Mouse (Mus musculus): ENCODE measurements at regions not wholly inside any gene's neighbourhood (a gene's known extent, or its start where the extent isn't known, plus 50 kb on each side); places are given as distances from the start of the nearest gene placed in this dataset.

DNA sequence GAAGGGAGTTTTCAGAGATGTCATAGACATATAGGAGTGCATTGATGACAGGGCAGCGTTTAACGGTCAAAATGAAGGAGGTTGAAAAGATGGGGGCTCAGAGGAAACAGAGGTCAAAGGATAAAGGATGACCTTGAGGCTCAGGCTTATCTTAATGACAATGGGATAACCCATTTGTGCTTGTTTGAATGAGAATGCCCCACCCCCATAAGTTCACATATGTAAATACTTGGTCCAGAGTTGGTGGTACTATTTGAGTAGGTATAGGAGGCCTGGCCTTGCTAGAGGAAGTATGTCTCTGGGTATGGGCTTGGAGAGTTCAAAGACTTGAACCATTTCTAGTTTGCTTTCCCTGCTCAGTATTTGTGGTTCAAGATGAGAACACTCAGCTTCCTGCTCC is 237.4 kb upstream of the Fbxl7 start:
- DNase-seq (ENCODE audit: low spot score) = no peak

DNA sequence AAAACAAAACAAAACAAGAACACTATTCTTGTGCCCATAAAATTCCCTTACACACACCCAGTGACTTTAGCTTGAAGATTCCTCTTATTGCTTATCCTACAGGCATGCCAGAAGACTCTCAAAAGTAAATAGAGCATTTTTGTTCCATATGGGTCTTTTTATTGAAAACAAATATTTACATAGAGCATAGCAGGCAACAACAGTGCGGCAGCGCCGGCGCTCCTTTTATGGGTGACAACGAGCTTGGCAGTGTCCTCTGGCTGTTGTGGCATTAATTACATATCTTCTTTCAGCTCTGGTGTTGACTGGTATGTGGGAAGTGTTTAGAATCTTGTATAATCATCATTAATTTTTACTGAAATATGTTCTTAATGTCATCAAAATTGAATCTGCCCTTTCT is 242.2 kb upstream of the Fbxl7 start:
- DNase-seq (ENCODE audit: low spot score) = no peak

DNA sequence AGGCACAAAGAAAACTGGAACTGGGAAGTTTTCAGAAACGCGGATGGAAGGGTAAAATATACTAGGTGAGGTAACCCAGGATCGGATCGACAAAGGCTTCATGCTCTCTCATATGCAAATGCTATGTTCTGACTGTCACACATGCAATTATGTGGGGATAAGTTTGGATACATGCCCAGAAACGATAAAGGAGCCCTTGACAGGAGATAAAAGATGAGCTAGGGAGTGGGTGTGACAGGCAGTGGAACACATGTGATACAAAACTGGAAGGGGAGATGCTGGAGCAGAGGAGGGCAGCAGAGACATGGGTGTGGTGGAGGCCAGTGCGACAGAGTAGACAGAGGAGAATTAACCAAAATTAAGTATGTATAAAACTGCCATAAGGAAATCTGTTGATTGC is 250.5 kb upstream of the Fbxl7 start:
- DNase-seq (ENCODE audit: low spot score) = no peak

DNA sequence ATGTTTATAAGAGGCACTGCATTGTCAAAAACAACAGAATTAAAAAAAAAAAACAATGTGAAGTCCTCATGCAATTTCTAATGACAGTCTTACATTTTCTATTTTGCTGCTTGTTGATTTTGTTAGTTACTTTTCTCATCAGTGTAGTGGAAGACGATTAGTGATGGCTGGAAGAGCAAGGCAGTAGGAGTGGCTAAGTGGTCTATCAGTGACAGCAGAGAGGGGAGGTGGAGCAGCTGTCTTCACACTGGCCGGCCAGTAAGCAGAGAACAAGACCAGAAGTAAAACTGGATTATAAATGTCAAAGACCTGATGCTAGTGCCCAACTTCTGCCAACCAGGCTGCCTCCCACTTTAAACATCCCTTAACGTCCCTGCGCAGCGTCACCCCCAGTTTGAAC is 265.6 kb upstream of the Fbxl7 start:
- no peak for DNase-seq (ENCODE audit: low spot score)

DNA sequence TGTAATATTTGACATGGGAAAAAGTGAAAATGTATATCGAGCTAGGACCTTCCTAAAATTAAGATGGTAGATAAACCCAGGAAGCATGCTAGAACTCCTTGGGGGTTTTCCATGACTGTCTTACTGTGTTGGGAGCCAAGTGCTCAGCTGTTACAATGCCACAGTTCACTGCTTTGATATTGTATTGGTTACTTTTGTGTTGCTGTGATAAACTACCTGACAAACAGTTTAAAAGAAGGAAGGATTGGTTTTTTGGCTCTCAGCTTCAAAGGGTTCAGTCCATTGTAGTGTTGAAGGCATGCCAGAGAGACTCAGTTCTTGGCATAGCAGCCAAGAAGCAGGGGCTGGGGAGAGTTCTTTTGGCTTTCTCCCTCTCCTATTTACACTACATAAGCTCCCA is 272.1 kb upstream of the Fbxl7 start:
- no peak for DNase-seq (ENCODE audit: low spot score)

DNA sequence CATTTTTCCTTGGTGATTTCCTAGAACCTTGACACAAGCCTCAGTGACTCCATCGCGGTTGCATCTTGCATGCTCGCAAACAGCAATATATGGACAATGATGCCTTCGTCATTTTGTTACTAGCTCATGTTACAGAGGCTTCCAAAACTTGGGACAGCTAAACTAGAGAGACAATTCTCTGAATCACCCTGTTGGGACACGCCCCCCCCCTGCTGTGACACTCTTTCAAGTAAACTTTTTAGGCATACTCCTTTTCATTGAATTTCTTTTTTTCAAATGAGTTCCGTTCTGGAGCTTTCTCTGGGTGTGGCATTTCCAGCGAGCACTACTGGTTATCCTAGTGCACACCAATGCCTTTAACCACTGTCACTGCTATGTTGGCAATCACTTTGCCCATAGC is 274.5 kb upstream of the Fbxl7 start:
- DNase-seq (ENCODE audit: low spot score) = no peak

DNA sequence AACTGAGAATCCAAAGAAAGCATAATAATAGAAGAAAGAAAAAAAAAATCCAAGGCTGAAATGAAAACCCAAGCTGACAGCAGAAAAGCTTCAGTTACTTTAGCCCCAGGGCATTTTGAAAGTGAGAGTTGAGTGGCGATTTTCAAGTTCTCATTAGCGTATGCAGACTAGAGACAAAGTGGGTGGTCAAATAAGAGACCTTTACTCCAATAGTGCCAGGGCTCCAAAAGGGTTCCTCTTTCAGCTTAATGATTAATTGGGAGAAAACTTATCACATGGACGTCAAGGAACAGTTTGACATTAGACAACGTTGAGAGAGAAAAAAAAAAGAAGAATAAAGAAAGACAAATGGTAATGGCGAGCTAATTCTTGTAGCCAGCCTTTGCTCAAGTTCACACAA is 278.1 kb upstream of the Fbxl7 start:
- no peak for DNase-seq (ENCODE audit: low spot score)

DNA sequence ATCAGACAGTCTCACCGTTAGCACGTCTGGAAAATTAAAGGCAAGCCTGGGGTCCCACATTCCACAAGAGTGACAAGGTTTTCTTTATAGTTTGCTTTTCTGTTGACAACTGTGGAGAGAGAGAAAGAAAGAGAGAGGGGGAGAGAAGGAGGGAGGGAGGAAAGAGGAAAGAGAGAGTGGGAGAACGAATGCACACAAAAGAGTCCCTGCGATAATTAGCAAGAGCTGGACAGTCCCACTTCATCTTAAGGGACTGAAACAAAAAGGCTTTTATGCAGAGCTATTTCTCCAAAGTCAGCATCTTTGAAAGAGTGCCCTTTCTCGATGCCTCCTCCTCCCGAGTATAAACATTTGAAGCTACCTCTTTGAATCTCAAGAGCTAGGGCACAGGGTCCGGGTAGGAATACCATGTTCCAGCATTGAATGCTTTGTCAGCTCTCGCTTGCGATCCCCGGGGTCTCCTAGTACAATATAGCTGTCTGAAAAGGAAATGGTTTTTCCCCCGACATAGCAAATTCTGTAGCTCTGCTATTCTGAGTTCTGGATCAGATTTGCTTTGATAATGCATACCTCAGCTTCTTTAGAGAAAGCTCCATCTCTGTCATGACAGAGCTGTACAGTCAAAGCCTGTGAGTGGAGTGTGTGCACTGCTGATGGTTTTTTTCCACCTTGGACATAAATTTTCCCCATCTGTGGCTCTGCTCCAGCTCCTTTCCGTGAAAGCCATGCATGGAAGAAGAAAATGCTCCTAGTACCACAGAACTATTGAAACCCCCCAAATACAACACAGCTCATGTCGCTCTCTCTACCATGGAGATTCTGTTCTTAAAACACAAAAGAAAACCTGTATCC is 282.9 kb upstream of the Fbxl7 start:
- DNase-seq (ENCODE audit: low spot score) = no peak

DNA sequence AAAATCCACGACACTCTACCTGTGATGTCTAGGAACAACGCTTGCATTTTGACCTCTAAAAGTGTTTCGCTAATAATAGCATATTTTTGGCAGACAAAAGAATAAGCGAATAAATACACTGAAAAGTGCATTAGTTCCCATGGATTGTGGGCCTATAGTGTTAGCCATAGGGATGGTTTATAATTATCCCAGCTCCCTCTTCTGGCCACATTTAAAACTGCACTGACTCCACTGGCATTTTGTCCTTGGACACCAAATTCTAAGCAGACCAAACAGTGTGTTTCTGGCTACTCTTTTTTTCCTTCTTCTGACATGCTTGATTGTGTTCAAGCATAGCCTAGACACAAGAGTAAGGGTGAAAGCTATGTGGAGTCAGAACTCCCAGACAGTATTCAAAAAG is 276.8 kb upstream of the Ank start:
- no peak for DNase-seq (ENCODE audit: low spot score)

DNA sequence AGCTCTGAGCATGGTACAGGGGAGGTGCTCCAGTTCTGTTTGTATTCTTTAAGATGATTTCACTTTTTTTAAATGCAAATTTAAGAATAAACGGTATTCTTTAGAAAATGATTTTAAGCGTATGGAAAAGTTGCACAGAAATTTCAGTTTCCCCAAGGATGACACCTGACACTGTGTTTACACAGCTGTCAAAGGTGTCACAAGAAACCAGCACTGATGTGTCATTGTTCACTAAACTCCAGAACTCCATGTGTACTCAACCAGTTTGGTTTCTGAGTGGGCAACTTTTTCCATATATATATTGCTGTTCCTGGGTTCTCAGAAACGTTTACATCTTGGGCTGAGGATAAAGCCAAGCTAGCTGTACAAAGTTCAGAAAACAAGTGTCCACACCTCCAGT is 265.0 kb upstream of the Ank start:
- no peak for DNase-seq (ENCODE audit: low spot score)

DNA sequence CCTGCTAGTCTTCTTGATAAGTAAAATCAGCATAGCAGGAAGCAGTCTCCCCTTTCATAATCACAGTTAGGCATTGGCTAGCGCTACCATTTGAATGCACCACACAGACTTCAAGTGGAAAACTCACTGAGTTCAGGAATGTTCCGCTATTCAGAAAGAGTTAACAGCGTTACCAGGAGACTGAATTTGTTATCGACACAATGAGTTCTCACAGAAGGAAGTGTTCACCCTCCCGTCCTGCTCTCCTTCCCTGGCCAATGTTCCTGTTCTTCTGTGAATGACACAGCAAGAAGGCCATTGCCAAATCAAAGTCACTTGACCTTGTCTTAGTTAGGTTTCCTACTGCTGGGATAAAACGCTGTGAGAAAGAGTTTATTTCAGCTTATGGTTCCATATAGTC is 261.6 kb upstream of the Ank start:
- no peak for DNase-seq (ENCODE audit: low spot score)

DNA sequence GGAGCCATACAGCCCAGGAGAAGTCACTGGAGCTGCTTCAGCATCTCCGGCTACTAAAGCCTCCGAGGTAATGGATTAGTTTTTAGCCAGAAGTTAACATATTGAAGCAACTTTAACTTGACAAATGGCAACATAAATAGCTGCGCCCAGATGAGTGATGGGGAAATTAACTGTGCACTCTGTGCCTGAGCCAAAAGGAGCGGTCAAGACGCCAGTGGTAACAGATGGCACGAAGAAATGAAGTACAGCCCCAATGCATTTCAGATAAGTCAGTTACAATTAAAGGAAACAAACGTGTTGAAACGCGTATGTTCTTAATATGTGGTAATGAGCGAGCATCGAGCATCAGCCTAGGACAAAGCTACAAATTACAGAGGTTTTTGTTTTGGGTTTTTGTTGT is 259.0 kb upstream of the Ank start:
- DNase-seq (ENCODE audit: low spot score) = no peak

DNA sequence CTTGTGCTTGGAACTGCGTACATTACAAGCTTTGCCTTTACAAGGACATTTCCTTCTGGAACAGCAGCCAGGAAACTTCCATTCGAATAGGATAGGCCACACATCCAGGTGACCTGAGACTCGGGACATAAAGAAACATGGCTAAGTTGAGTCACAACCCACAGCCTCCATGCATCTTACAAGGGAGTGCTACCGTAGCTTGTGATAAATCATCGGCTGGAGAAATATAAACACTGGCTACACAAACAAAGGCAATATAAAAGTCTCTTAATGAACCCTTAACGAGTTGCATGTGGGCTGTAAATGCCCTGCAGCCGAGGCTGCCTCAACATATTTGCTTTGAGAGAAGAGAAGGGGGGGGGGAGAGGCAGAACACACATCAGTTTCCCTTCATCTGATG is 250.1 kb upstream of the Ank start:
- DNase-seq (ENCODE audit: low spot score) = no peak

DNA sequence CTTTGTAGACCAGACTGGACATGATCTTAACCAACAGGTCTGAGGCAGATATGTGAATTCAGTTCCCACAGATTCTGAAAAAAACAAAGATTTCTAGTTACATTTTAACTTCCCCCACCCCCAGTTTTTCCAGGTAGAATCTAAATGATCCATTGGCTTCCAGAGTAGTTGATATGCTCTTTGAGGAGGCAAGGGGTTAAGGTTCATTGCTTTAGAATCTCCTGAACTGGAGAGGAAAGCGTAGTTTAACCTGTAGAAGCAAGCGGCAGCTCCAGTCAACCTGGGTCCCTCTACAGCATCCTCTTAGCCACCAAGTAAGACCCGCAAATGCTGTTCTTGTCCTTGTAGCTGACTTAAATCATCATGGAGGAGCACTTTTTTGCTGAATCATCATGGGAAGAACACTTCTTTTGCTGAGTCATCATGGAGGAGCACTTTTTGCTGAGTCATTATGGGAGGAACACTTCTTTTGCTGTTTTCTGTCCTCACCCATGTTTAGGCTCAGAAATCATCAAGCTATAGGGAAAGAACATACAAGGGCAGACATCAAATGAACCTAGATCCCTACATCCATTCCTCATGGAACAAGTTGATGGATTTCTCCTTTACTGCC is 247.2 kb upstream of the Ank start:
- no peak for DNase-seq (ENCODE audit: low spot score)

DNA sequence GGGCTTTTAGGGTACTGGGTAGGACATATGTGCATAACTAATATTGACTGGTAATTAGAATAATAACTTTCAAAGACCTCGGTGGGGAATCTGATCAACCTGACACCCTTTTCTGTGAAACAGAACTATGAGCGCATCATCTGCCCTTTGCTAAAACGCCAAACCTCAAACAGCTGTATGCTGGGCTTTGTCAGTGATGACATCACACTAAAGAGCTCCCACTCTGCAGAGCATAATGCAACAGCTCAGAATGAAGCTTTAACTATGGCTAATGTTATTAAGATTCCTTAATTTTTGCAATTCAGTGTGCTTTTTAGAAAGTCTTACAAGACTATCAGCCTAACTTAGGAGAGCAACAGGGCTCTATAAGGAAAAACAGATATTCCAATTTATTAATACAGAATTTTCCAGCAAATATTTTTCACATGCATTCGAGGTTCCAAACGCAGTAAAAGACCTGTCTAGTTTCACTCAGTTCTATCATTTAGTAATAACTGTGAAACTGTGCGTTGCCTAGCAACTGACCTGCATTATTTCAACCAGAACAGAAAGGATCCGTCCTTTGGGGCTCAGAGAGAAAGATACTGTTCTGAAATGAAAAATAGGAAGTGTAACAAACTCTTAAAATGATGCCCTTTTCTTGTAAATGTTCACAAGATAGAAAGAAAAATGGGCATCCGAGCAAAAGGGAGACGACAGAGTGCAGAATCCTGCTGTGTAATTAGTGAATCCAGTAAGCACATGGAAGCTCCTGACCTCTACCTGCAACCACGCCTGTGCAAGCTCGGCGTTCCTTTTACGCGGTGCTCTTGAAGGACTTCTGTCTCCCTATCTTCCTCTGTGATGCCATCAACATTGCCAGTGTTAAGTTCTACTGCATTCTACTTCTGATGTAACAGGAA is 242.6 kb upstream of the Ank start:
- DNase-seq (ENCODE audit: low spot score) = no peak

DNA sequence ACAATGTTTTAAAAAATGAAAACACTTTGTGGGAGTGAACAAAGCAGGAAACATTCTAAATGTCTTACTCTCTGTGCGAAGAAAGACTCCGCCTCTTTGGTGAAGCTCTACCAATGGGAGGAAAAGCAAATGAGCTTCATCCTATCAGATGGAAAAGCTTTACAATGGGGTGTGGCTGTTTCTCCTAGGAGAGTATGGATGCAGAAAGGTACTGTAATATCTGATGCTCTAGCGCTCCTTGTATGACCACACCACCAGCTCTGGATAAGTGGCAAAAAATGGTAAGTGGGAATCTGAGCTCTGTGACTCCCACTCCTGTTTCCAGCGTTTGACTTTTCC is 242.0 kb upstream of the Ank start:
- DNase-seq (ENCODE audit: low spot score) = no peak

DNA sequence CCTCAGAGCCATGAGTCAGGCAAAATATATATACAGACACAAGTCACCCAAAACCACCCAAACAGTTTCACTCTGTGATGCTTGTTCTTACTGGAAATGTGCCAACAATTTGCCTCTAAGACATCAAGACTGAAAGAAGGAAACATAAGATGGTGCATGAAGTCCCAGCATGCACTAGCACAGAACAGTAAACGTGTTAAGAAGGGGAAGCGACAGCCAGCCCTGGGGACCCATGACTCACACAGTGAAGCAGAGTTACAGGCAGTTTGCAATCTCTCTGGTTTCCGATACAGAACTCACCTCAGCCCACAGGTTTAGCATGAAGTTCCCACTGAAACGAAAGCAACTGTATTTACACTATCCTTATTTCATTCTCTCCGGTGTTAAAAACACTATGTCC is 233.7 kb upstream of the Ank start:
- no peak for DNase-seq (ENCODE audit: low spot score)

DNA sequence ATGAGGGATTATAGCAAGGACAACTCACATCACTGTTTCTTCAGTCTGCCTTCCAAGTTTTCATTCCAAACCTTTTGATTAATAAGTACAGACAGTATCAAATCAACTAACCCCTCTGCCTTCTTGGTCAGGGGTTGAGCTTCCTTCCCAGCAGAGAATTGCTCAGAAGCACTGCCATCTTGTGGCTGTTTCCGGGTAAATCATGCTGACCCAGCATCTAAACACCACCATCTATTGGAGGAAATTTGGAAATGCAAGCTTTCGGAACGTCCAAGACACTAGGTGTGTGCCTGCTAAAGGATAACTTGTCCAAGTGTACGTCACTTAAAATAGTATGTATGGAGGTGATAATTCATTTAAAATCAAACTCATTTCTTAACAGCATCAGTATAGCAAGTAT is 231.7 kb upstream of the Ank start:
- no peak for DNase-seq (ENCODE audit: low spot score)

DNA sequence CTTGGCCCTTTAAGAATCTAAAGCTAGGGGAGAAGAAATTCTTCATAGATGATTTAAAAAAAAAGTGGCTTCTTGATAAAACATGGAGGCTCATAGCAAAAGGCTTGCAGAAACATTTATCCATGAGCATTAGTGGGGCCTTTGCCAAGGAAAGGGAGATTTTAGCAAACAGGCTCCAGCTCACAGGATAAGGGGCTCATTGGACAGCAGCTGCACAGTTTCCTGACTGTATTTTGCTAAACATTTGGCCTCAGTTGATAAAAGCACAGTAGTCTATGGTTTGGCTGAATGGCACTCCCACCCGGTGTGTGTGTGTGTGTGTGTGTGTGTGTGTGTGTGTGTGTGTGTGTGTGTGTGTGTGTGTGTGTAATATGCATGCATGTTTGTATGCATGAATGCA is 228.2 kb upstream of the Ank start:
- no peak for DNase-seq (ENCODE audit: low spot score)

DNA sequence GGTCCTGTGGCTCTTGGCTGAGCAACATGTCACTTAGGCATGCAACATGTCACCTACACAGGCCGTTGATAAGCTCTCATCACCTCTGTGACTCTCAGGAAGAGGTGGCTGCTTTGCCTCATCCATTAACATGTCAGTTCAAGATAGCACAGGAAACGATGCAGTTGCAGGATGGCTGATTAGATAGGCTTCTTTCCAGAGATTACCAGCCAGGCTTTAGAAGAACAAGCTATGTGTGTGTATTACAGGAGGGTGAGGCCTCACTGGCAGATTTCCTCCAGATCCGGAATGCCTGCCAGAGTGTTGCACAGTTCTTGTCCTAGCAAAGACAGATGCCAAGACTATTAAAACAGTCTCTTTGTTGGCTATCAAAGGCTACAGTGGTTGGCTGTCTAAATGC is 220.2 kb upstream of the Ank start:
- DNase-seq (ENCODE audit: low spot score) = peak; percentile 10

DNA sequence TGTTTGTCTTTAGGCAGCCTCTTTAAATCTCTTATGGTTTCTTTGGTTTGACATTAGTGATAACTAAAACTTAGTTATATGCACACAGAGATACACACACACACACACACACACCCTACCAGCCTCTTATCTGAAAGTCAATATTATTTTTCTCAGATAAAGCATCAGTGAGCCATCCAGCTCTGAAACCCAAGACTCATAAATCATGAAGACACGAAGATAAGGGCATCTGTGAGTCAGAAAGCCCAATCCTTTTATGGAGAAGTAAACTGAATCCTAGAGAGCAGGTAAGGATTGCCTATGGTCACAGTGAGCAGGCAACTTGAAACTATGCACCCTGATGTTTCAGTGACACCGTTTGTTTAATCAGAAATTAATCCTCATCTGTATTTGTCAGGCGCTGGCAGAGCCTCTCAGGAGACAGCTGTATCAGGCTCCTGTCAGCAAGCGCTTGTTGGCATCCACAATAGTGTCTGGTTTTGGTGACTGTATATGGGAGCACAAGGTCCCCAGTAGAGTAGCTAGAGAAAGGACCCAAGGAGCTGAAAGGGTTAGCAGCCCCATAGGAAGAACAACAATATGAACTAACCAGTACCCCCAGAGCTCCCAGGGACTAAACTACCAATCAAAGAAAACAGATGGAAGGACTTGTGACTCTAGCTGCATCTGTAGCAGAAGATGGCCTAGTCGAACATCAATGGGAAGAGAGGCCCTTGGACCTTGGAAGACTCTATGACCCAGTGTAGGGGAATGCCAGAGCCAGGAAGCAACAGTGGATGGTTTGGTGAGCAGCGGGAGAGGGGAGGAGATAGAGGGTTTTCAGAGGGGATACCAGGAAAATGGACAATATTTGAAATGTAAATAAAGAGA is 207.3 kb upstream of the Ank start:
- DNase-seq (ENCODE audit: low spot score) = no peak

DNA sequence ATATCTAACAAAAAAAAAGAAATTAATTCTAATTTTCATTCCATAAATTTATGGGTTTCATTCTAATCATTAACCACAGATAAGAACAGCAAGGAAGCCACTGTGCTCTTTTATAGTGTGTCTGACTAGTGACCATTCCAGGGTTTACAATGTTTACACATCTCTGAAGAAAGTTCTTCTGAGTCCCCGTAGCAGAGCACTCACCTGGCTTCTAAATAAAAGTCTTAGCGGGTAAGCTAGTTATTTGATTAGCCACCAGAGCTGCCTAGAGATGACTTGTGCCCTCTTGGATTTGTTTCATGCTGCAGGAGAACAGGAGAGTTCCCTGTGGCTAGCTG is 206.7 kb upstream of the Ank start:
- no peak for DNase-seq (ENCODE audit: low spot score)

Data from testis, postnatal 14 days (tissue).